Mouse (Mus musculus): Measurements from ENCODE around the gene Tmem238. TPM values are rescaled to one million over a fixed set of nuclear protein-coding genes. Genes with fewer than 3 reads are reported as not detected.
"Not testable (repeated sequence)": the region's sequence is repeated elsewhere in the genome, so short reads cannot be mapped to it uniquely, and the experiment has no call there.

Gene Tmem238
- polyA plus RNA-seq, 1 experiment from 2014 or later = 2.5 TPM

GRCm38 (mm10) chr7:4812303-4813104 is 23.0 kb upstream of the Tmem238 start, which contains the start of gene Ube2s:
Gene Ube2s, minus strand, starts transcription at chr7:4812590.
- Histone ChIP-seq H3K27ac (replicated peaks) (peak within 1 kb of the TSS; percentile 96), H3K4me1 (peaks cover 27% of the 10 kb centered on the region), H3K4me3 (peak within 1 kb of the TSS; percentile 97), H3K9me3 (no peaks in the 10 kb centered on the region), H3K9ac (replicated peaks) (peak within 1 kb of the TSS; percentile 98), H3K36me3 (peaks cover 28% of the 10 kb centered on the region), H3K4me2 (replicated peaks) (peak within 1 kb of the TSS; percentile 81), H3K27me3 (no peaks in the 10 kb centered on the region)
- peak; percentile 99 for ATAC-seq (ENCODE audit: low FRiP score, low read depth)
- WGBS = under 1% methylated on average over 62 of the region's 62 CpGs

- Histone ChIP-seq H3K4me1 (peaks cover 27% of the 10 kb centered on the region), H3K4me2 (replicated peaks) (peak overlapping the region; percentile 81), H3K9me3 (no peaks in the 10 kb centered on the region), H3K4me3 (peak overlapping the region; percentile 97), H3K27ac (replicated peaks) (peak overlapping the region; percentile 96), H3K36me3 (peaks cover 34% of the 10 kb centered on the region), H3K27me3 (no peaks in the 10 kb centered on the region), H3K9ac (replicated peaks) (peak overlapping the region; percentile 98)
- WGBS = under 1% methylated on average over 30 of the region's 36 CpGs
- ATAC-seq (ENCODE audit: low FRiP score, low read depth) = no peak
Observed at GRCm38 (mm10) chr7:4811842-4812302, 22.4 kb upstream of the Tmem238 start.

- peaks cover 27% of the 10 kb centered on the region for H3K4me1 ChIP-seq
- H3K36me3 ChIP-seq = peaks cover 36% of the 10 kb centered on the region
- ATAC-seq (ENCODE audit: low FRiP score, low read depth); H3K27me3 ChIP-seq; H3K27ac ChIP-seq (replicated peaks); H3K9me3 ChIP-seq: not testable (repeated sequence)
- 39% methylated on average over 10 of the region's 10 CpGs for WGBS
- H3K4me2 ChIP-seq (replicated peaks) = peak overlapping the region; percentile 81
- H3K9ac ChIP-seq (replicated peaks) = peak overlapping the region; percentile 98
- H3K4me3 ChIP-seq = peak overlapping the region; percentile 97
Observed at GRCm38 (mm10) chr7:4811131-4811530, 21.7 kb upstream of the Tmem238 start.

GRCm38 (mm10) chr7:4806716-4807115 is 17.3 kb upstream of the Tmem238 start:
- 91% methylated on average over 7 of the region's 7 CpGs for whole genome bisulfite sequencing
- H3K9me3 ChIP-seq = no peaks in the 10 kb centered on the region
- H3K4me2 ChIP-seq (replicated peaks) = no peak overlapping the region
- H3K4me3 ChIP-seq = no peak overlapping the region
- no peak overlapping the region for H3K9ac ChIP-seq (replicated peaks)
- peaks cover 43% of the 10 kb centered on the region for H3K36me3 ChIP-seq
- peaks cover 19% of the 10 kb centered on the region for H3K4me1 ChIP-seq
- H3K27ac ChIP-seq (replicated peaks) = no peak overlapping the region
- no peaks in the 10 kb centered on the region for H3K27me3 ChIP-seq
- ATAC-seq (ENCODE audit: low FRiP score, low read depth) = no peak

- H3K9ac ChIP-seq (replicated peaks) = no peak overlapping the region
- no peak overlapping the region for H3K27ac ChIP-seq (replicated peaks)
- no peaks in the 10 kb centered on the region for H3K27me3 ChIP-seq
- peaks cover 20% of the 10 kb centered on the region for H3K36me3 ChIP-seq
- ATAC-seq (ENCODE audit: low FRiP score, low read depth) = no peak
- H3K9me3 ChIP-seq = no peaks in the 10 kb centered on the region
- no peaks in the 10 kb centered on the region for H3K4me1 ChIP-seq
- no peak overlapping the region for H3K4me2 ChIP-seq (replicated peaks)
- H3K4me3 ChIP-seq = no peak overlapping the region
Observed at GRCm38 (mm10) chr7:4802247-4802646, 12.8 kb upstream of the Tmem238 start.

GRCm38 (mm10) chr7:4795767-4796433 is 6.4 kb upstream of the Tmem238 start:
- Histone ChIP-seq H3K27ac (replicated peaks) (no peak overlapping the region), H3K27me3 (peaks cover 1% of the 10 kb centered on the region; the same call in 1 of the 2 replicates), H3K36me3 (peaks cover 41% of the 10 kb centered on the region), H3K9me3 (no peaks in the 10 kb centered on the region), H3K9ac (replicated peaks) (no peak overlapping the region), H3K4me3 (no peak overlapping the region), H3K4me2 (replicated peaks) (no peak overlapping the region), H3K4me1 (peaks cover 13% of the 10 kb centered on the region)
- ATAC-seq (ENCODE audit: low FRiP score, low read depth) = no peak
- 83% methylated on average over 7 of the region's 7 CpGs for WGBS

- Histone ChIP-seq H3K4me3 (no peak overlapping the region), H3K4me1 (peaks cover 13% of the 10 kb centered on the region), H3K4me2 (replicated peaks) (no peak overlapping the region), H3K27ac (replicated peaks) (no peak overlapping the region), H3K27me3 (peaks cover 10% of the 10 kb centered on the region), H3K9me3 (no peaks in the 10 kb centered on the region), H3K9ac (replicated peaks) (0 out of 2 replicates have a peak overlapping the region, but pooled peaks have one; percentile 11), H3K36me3 (peaks cover 41% of the 10 kb centered on the region)
- ATAC-seq (ENCODE audit: low FRiP score, low read depth) = no peak
- WGBS = 87% methylated on average over 3 of the region's 3 CpGs
Observed at GRCm38 (mm10) chr7:4794631-4795168, 5.2 kb upstream of the Tmem238 start.

- 38% methylated on average over 4 of the region's 4 CpGs for WGBS
- Histone ChIP-seq H3K36me3 (peaks cover 41% of the 10 kb centered on the region), H3K9me3 (no peaks in the 10 kb centered on the region), H3K4me2 (replicated peaks) (peak overlapping the region; percentile 88), H3K27ac (replicated peaks) (no peak overlapping the region), H3K4me1 (peaks cover 18% of the 10 kb centered on the region), H3K27me3 (peaks cover 19% of the 10 kb centered on the region), H3K4me3 (peak overlapping the region; percentile 78), H3K9ac (replicated peaks) (peak overlapping the region; percentile 94)
- no peak for ATAC-seq (ENCODE audit: low FRiP score, low read depth)
Observed at GRCm38 (mm10) chr7:4793674-4794073, 4.2 kb upstream of the Tmem238 start.

GRCm38 (mm10) chr7:4793248-4793647 is 3.8 kb upstream of the Tmem238 start:
- Histone ChIP-seq H3K27ac (replicated peaks) (peak overlapping the region; percentile 87), H3K4me2 (replicated peaks) (peak overlapping the region; percentile 88), H3K36me3 (peaks cover 41% of the 10 kb centered on the region), H3K9ac (replicated peaks) (peak overlapping the region; percentile 94), H3K27me3 (peaks cover 23% of the 10 kb centered on the region), H3K4me1 (peaks cover 22% of the 10 kb centered on the region), H3K4me3 (peak overlapping the region; percentile 78)
- not testable (repeated sequence) for ATAC-seq (ENCODE audit: low FRiP score, low read depth); H3K9me3 ChIP-seq
- WGBS = 2% methylated on average over 31 of the region's 31 CpGs

GRCm38 (mm10) chr7:4792278-4793212 is 3.1 kb upstream of the Tmem238 start, which contains the start of gene Rpl28:
Gene Rpl28, plus strand, starts transcription at chr7:4792874.
- 2% methylated on average over 54 of the region's 54 CpGs for WGBS

More at GRCm38 (mm10) chr7:4792278-4793212, 3.1 kb upstream of the Tmem238 start, which contains the start of gene Rpl28:
- H3K4me2 ChIP-seq (replicated peaks) = peak within 1 kb of the TSS; percentile 88
- peaks cover 36% of the 10 kb centered on the region for H3K36me3 ChIP-seq
- ATAC-seq (ENCODE audit: low FRiP score, low read depth) = peak; percentile 93
- peak within 1 kb of the TSS; percentile 94 for H3K9ac ChIP-seq (replicated peaks)
- peak within 1 kb of the TSS; percentile 87 for H3K27ac ChIP-seq (replicated peaks)
- peak within 1 kb of the TSS; percentile 78 for H3K4me3 ChIP-seq
- H3K4me1 ChIP-seq = peaks cover 23% of the 10 kb centered on the region
- no peaks in the 10 kb centered on the region for H3K9me3 ChIP-seq
- H3K27me3 ChIP-seq = peaks cover 30% of the 10 kb centered on the region

All from midbrain, embryonic 12.5 days (tissue).